Mouse (Mus musculus): ENCODE measurements around the gene Ppp2r5e. TPM values are rescaled to one million over a fixed set of nuclear protein-coding genes. Genes with fewer than 3 reads are reported as not detected.
"Not testable (repeated sequence)": the region's sequence is repeated elsewhere in the genome, so short reads cannot be mapped to it uniquely, and the experiment has no call there.

Gene Ppp2r5e
- polyA plus RNA-seq, 1 experiment from 2014 or later: 20.9 TPM

DNA sequence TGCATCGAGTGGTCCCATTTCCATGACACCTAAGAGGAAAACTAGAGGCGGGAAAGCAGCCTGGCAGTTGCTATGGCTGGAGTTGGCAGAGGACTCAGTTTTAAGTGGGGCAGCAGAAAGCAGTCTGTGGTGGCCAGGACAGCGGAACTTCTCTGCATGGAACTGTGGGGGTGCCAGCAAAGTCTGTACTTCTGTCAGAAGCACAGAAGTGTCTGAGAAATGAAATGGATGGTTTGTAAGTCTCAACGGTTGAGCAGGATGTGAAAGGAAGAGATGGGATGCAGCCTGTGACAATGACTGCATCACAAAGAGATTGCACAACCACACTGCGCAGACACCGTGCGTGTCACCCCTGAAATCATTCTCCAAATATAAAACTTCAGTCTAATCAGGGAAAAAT lies 149.8 kb downstream of the Ppp2r5e start:
- H3K27me3 ChIP-seq (replicated peaks): no peaks in the 10 kb centered on the region
- WGBS: 88% methylated on average over 7 of the region's 7 CpGs
- no peak for ATAC-seq (replicated peaks)

GRCm38 (mm10) chr12:75432400-75432799 lies 163.6 kb downstream of the Ppp2r5e start:
- H3K9ac ChIP-seq; H3K4me2 ChIP-seq; H3K4me3 ChIP-seq; H3K9me3 ChIP-seq; H3K4me1 ChIP-seq; H3K27me3 ChIP-seq (replicated peaks); H3K27ac ChIP-seq; ATAC-seq (replicated peaks); H3K36me3 ChIP-seq (replicated peaks): not testable (repeated sequence)
- 78% methylated on average over 6 of the region's 6 CpGs for WGBS

More for the DNA sequence above, 149.8 kb downstream of the Ppp2r5e start:
- Histone ChIP-seq H3K27ac (no peak overlapping the region), H3K4me3 (no peak overlapping the region), H3K4me2 (no peak overlapping the region), H3K36me3 (replicated peaks) (no peaks in the 10 kb centered on the region; the same call in 1 of the 2 replicates), H3K9me3 (no peaks in the 10 kb centered on the region), H3K4me1 (no peaks in the 10 kb centered on the region), H3K9ac (no peak overlapping the region)

DNA sequence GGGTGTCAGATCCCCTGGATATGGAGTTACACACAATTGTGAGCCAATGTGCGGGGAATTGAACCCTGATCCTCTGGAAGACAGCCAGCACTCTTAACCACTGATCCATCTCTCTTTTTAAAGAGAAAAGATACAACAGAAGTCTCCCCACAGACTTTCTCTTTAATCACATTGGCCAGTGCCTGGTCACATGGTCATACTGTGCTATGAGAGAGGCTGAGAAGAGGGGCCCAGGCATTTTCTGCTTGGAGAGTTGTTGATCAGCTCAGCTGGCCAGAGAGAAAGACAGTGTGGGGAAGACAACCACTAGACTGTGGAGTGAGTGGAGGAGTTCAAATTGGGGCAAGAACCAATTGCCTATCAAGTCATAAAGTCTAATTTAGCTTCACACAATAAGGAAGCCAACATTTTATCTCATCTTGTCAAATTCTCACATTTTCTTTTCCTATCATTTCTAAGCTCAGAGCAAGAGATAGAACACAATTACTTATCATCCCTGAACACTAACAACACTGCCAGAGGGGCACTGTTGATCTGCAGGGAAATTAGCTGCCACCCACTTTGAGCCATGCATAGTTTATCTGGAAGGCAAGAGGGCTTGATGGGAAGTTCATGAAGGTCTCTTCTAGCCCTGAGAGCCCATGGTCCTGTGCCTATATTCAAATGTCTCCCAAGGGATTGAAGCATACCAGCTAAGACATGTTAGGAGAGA lies 166.2 kb downstream of the Ppp2r5e start:
- H3K9ac ChIP-seq: no peak overlapping the region
- H3K36me3 ChIP-seq (replicated peaks): no peaks in the 10 kb centered on the region
- H3K4me2 ChIP-seq: no peak overlapping the region
- H3K4me3 ChIP-seq: no peak overlapping the region
- H3K27me3 ChIP-seq (replicated peaks): no peaks in the 10 kb centered on the region
- no peak for ATAC-seq (replicated peaks)
- no peaks in the 10 kb centered on the region for H3K9me3 ChIP-seq
- 95% methylated on average over 1 of the region's 1 CpGs for WGBS
- H3K4me1 ChIP-seq: no peaks in the 10 kb centered on the region
- H3K27ac ChIP-seq: no peak overlapping the region

DNA sequence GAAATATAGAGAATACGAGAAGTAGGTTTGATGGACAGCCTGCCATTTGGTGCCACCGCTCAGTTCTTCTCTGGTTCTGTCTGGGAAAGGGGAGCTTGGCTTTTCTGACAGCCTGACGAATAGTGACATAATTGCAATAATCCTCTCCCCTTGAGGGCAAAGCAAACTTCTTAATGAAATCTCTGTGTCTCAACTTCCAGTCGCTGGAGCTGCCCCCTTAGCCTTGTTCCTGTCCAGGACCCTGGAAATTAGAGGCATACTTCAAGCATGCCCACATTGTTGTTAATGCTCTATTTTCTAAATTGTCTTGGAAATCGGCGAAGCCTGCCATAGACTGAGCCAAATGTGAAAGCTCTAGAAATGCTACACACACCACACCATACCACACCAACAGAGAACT lies 167.3 kb downstream of the Ppp2r5e start:
- no peak for ATAC-seq (replicated peaks)

GRCm38 (mm10) chr12:75425882-75426281 lies 170.2 kb downstream of the Ppp2r5e start:
- H3K36me3 ChIP-seq (replicated peaks): no peaks in the 10 kb centered on the region
- no peak overlapping the region for H3K4me3 ChIP-seq
- 88% methylated on average over 7 of the region's 7 CpGs for WGBS
- no peak overlapping the region for H3K4me2 ChIP-seq
- no peak for ATAC-seq (replicated peaks)
- H3K9me3 ChIP-seq: no peaks in the 10 kb centered on the region
- H3K9ac ChIP-seq: no peak overlapping the region
- no peak overlapping the region for H3K27ac ChIP-seq
- H3K27me3 ChIP-seq (replicated peaks): no peaks in the 10 kb centered on the region
- no peaks in the 10 kb centered on the region for H3K4me1 ChIP-seq

More for the DNA sequence above, 167.3 kb downstream of the Ppp2r5e start:
- no peaks in the 10 kb centered on the region for H3K9me3 ChIP-seq
- 80% methylated on average over 6 of the region's 6 CpGs for WGBS
- no peak overlapping the region for H3K27ac ChIP-seq
- H3K4me2 ChIP-seq: no peak overlapping the region
- H3K4me1 ChIP-seq: no peaks in the 10 kb centered on the region
- H3K9ac ChIP-seq: no peak overlapping the region
- no peaks in the 10 kb centered on the region for H3K27me3 ChIP-seq (replicated peaks)
- no peaks in the 10 kb centered on the region for H3K36me3 ChIP-seq (replicated peaks)
- H3K4me3 ChIP-seq: no peak overlapping the region

- Histone ChIP-seq H3K9ac (no peak overlapping the region), H3K27me3 (replicated peaks) (no peaks in the 10 kb centered on the region), H3K9me3 (no peaks in the 10 kb centered on the region), H3K4me2 (no peak overlapping the region), H3K4me3 (no peak overlapping the region), H3K27ac (no peak overlapping the region), H3K4me1 (no peaks in the 10 kb centered on the region), H3K36me3 (replicated peaks) (no peaks in the 10 kb centered on the region)
- ATAC-seq (replicated peaks): no peak
- WGBS: 90% methylated on average over 4 of the region's 4 CpGs
Observed at GRCm38 (mm10) chr12:75424817-75425216, 171.2 kb downstream of the Ppp2r5e start.

DNA sequence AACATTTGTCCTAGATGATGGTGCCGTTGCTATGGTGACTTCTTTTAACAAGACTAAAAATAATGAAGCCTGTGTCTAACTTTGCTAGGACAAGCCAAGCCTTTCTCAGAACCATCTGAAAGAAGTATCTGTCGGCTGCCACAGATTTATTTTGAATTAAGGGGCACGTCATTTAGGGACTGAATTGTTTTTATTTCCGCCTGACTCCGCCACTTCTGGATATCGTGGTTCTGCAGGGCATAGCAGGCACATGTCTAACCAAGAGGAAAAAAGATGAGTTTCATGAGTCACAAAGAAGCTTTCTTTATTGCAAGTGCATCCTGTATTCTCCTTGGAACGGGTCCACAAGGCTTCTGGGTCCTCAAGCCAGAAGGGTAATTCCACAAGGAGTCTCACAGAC lies 171.7 kb downstream of the Ppp2r5e start:
- Histone ChIP-seq H3K4me3 (no peak overlapping the region), H3K36me3 (replicated peaks) (no peaks in the 10 kb centered on the region), H3K27ac (no peak overlapping the region), H3K27me3 (replicated peaks) (no peaks in the 10 kb centered on the region), H3K4me1 (no peaks in the 10 kb centered on the region), H3K4me2 (no peak overlapping the region), H3K9me3 (no peaks in the 10 kb centered on the region), H3K9ac (no peak overlapping the region)
- ATAC-seq (replicated peaks): no peak
- WGBS: 66% methylated on average over 7 of the region's 7 CpGs

GRCm38 (mm10) chr12:75416681-75417080 lies 179.4 kb downstream of the Ppp2r5e start, which contains the start of gene Gphb5:
Gene Gphb5 (minus strand): TSS chr12:75416781.
- Histone ChIP-seq H3K27ac (no peak within 1 kb of the TSS), H3K36me3 (replicated peaks) (no peaks in the 10 kb centered on the region), H3K9me3 (no peaks in the 10 kb centered on the region), H3K9ac (no peak within 1 kb of the TSS), H3K4me1 (no peaks in the 10 kb centered on the region), H3K27me3 (replicated peaks) (no peaks in the 10 kb centered on the region), H3K4me3 (no peak within 1 kb of the TSS), H3K4me2 (no peak within 1 kb of the TSS)
- no peak for ATAC-seq (replicated peaks)
- WGBS: 89% methylated on average over 4 of the region's 4 CpGs

GRCm38 (mm10) chr12:75414991-75415390 lies 181.1 kb downstream of the Ppp2r5e start:
- no peaks in the 10 kb centered on the region for H3K27me3 ChIP-seq (replicated peaks)
- H3K4me3 ChIP-seq: no peak overlapping the region
- no peak overlapping the region for H3K4me2 ChIP-seq
- H3K9me3 ChIP-seq: no peaks in the 10 kb centered on the region
- no peak for ATAC-seq (replicated peaks)
- H3K36me3 ChIP-seq (replicated peaks): no peaks in the 10 kb centered on the region
- H3K27ac ChIP-seq: no peak overlapping the region
- no peaks in the 10 kb centered on the region for H3K4me1 ChIP-seq
- no peak overlapping the region for H3K9ac ChIP-seq
- WGBS: 63% methylated on average over 6 of the region's 6 CpGs

GRCm38 (mm10) chr12:75412964-75413363 lies 183.1 kb downstream of the Ppp2r5e start:
- no peak for ATAC-seq (replicated peaks)
- WGBS: 88% methylated on average over 9 of the region's 9 CpGs

More at GRCm38 (mm10) chr12:75412964-75413363, 183.1 kb downstream of the Ppp2r5e start:
- Histone ChIP-seq H3K9me3 (no peaks in the 10 kb centered on the region), H3K27ac (no peak overlapping the region), H3K27me3 (replicated peaks) (no peaks in the 10 kb centered on the region), H3K4me2 (no peak overlapping the region), H3K36me3 (replicated peaks) (no peaks in the 10 kb centered on the region), H3K9ac (no peak overlapping the region), H3K4me1 (no peaks in the 10 kb centered on the region), H3K4me3 (no peak overlapping the region)

Other genes starting within 250 kb of the Ppp2r5e start
- not detected in 2 replicates for gene Gphb5, start 179.5 kb downstream of the Ppp2r5e start, polyA plus RNA-seq (2015; fragmentation: Nextera tagmentation; extraction: Ambion mirVana)
- gene Wdr89, start 73.3 kb upstream of the Ppp2r5e start, polyA plus RNA-seq (2015; fragmentation: Nextera tagmentation; extraction: Ambion mirVana): 4.7 and 5.1 TPM in 2 replicates
- 12.2 and 12.5 TPM in 2 replicates for gene Sgpp1, start 139.5 kb upstream of the Ppp2r5e start, polyA plus RNA-seq (2015; fragmentation: Nextera tagmentation; extraction: Ambion mirVana)
- 52.7 and 56.0 TPM in 2 replicates for gene Syne2, start 221.9 kb upstream of the Ppp2r5e start, polyA plus RNA-seq (2015; fragmentation: Nextera tagmentation; extraction: Ambion mirVana)

All from midbrain, embryonic 15.5 days (tissue).